Mouse (Mus musculus) midbrain, embryonic 13.5 days (tissue): ENCODE data around the gene Ranbp9. TPM values are rescaled to one million over a fixed set of nuclear protein-coding genes. Genes with fewer than 3 reads are reported as not detected.

Experiments
- polyA plus RNA-seq: library from polyadenylated mRNA; unstranded; fragments of >200 nt; fragmentation: Nextera tagmentation; extraction: Ambion mirVana; gene quantifications from 2 replicates; pipeline ENCODE4 v1.2.1, GENCODE M21; 2015

Gene Ranbp9
- polyA plus RNA-seq, 1 experiment from 2014 or later: 14.4 TPM

Other genes starting within 250 kb of the Ranbp9 start
- 1.6 and 1.7 TPM in 2 replicates for gene Gfod1, start 177.1 kb downstream of the Ranbp9 start, polyA plus RNA-seq
- 40.8 and 41.7 TPM in 2 replicates for gene Sirt5, start 115.8 kb downstream of the Ranbp9 start, polyA plus RNA-seq
- gene Nol7, start 82.9 kb downstream of the Ranbp9 start, polyA plus RNA-seq: 180 and 182 TPM in 2 replicates
- 8.1 and 8.2 TPM in 2 replicates for gene Mcur1, start 78.9 kb upstream of the Ranbp9 start, polyA plus RNA-seq
- 20.4 and 29.8 TPM in 2 replicates for gene Rnf182, start 134.4 kb upstream of the Ranbp9 start, polyA plus RNA-seq